Mouse (Mus musculus) urinary bladder, postnatal 36 days (tissue): ENCODE data around the gene Chrna9.

Experiments
- DNase-seq, 2 experiments: peaks; one replicate each; pipeline ENCODE4 v3.0.0; 2022; ENCODE audit warnings: low spot score in 2 of 2, mixed read lengths in 1 of 2

Chrna9 gene

GRCm38 (mm10) chr5:66008245-66008967 lies 73.7 kb downstream of the Chrna9 start:
- no peak for DNase-seq

GRCm38 (mm10) chr5:66013999-66014398 lies 79.3 kb downstream of the Chrna9 start:
- no peak for DNase-seq

- DNase-seq: no peak
These were observed 79.7 kb downstream of the Chrna9 start for GRCm38 (mm10) chr5:66014437-66014836.

DNA sequence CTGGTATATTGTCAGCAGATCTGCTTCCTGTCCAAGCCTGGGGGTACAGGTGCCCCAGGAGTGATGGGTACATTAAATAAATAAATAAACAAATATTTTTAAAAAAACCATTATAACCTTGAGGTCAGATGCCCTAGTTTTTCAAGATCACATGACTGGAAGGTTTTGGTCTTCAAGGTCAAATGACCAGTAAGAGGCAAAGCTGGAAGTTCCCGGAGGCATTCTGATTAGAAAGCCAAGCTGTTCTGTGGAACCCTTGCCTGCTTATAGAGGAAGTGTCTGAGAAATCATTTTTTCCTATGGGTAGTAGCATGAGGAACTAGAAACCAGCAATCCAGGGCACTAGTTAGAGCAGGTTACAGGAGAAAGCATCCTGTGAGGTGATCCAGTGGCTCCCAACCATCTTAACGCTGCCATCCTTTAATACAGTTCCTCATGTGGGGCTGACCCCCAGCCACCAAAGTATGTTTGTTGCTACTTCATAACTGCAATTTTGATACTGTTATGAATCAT lies 80.8 kb downstream of the Chrna9 start:
- DNase-seq: no peak

DNA sequence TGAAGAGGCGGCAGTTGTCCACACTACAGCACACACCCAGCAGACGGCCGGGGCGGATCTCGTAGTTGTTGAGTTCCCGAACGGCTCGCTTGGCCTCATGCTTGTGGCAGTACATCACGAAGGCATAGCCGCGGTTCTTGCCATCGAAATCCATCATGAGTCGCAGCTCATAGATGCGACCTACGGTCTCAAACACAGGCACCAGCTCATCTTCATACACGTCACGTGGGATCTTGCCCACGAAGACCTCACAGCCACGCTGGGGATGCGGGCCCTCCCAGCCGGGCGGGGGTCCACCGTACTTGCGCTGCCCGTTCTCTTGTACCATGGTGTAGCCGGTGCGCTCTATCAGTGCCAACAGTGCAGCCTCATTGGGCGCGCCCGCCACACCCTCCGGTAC lies 92.1 kb downstream of the Chrna9 start:
- DNase-seq: no peak
